Mouse (Mus musculus) kidney, adult 2 months (tissue): ENCODE results near the gene Pkd1l1.

Experiments used
- CTCF ChIP-seq: fragments of 200-500 bp; conservative IDR thresholded peaks from 2 replicates; pipeline ENCODE4 v1.5.1; 2011; ENCODE audit warnings: low read depth, mild to moderate bottlenecking, control low read depth, low read length, moderate library complexity, mixed read lengths; ENCODE audit not compliant: insufficient read depth, insufficient read length
- POLR2A ChIP-seq: fragments of 200-500 bp; IDR thresholded peaks from one replicate; pipeline ENCODE4 v1.6.1; 2011; ENCODE audit warnings: low read depth, low read length, control low read depth

DNA sequence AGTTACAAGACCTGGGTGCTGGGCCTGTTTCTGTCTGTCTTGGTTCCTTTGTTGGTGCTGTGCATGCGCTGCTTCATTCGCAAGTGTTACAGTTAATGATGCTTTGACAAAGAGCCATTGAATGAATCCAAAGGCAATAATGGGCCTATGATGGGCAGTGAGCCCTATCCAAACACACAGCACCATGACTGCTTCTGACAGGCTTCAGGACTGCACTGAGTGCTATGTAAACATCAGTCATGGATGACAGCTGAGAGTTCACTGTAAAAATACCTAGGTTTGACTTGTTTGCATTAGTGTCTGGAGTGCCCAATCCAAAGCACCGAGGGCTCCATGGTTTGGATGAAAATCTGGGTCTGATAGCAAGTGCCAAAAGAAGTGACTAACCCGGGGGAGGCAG, 138.9 kb downstream of the Pkd1l1 start:
- TF ChIP-seq CTCF (no peak), POLR2A (no peak)
